Mouse (Mus musculus): ENCODE measurements around the gene Dennd2a. TPM values are rescaled to one million over a fixed set of nuclear protein-coding genes. Genes with fewer than 3 reads are reported as not detected.
"Not testable (repeated sequence)": the region's sequence is repeated elsewhere in the genome, so short reads cannot be mapped to it uniquely, and the experiment has no call there.

Gene Dennd2a
- polyA plus RNA-seq, 1 experiment = 7.3 TPM

- Histone ChIP-seq H3K4me1 (ENCODE audit: control insufficient read depth, insufficient read depth, insufficient read length) (no peaks in the 10 kb centered on the region), H3K27me3 (ENCODE audit: control insufficient read depth, insufficient read depth, low read length) (no peaks in the 10 kb centered on the region), H3K27ac (ENCODE audit: insufficient read depth, low read length) (no peak overlapping the region), H3K36me3 (ENCODE audit: control insufficient read depth, insufficient read depth, low read length) (no peaks in the 10 kb centered on the region), H3K4me3 (ENCODE audit: extremely low read depth, insufficient read depth, insufficient read length) (no peak overlapping the region)
- TF ChIP-seq CTCF (IDR thresholded peaks at IDR 0.05; ENCODE audit: extremely low read depth, insufficient read depth, insufficient read length, insufficient replicate concordance) (no peak), POLR2A (IDR thresholded peaks at IDR 0.05; ENCODE audit: low read depth, low read length) (no peak)
- DNase-seq (ENCODE audit: low read depth in 1 of 2, low spot score in 2 of 2) = no peak
- 64% methylated on average over 19 of the region's 19 CpGs for WGBS
Observed at GRCm38 (mm10) chr6:39445801-39446572, 111.7 kb downstream of the Dennd2a start.

- Histone ChIP-seq H3K27me3 (ENCODE audit: control insufficient read depth, insufficient read depth, low read length) (no peaks in the 10 kb centered on the region), H3K36me3 (ENCODE audit: control insufficient read depth, insufficient read depth, low read length) (no peaks in the 10 kb centered on the region), H3K27ac (ENCODE audit: insufficient read depth, low read length) (no peak overlapping the region), H3K4me3 (ENCODE audit: extremely low read depth, insufficient read depth, insufficient read length) (no peak overlapping the region), H3K4me1 (ENCODE audit: control insufficient read depth, insufficient read depth, insufficient read length) (no peaks in the 10 kb centered on the region)
- DNase-seq (ENCODE audit: low read depth in 1 of 2, low spot score in 2 of 2) = no peak
- TF ChIP-seq CTCF (IDR thresholded peaks at IDR 0.05; ENCODE audit: extremely low read depth, insufficient read depth, insufficient read length, insufficient replicate concordance) (no peak), POLR2A (IDR thresholded peaks at IDR 0.05; ENCODE audit: low read depth, low read length) (no peak)
Observed at GRCm38 (mm10) chr6:39442786-39443287, 114.8 kb downstream of the Dennd2a start.

- H3K4me1 ChIP-seq (ENCODE audit: control insufficient read depth, insufficient read depth, insufficient read length) = no peaks in the 10 kb centered on the region
- H3K27me3 ChIP-seq (ENCODE audit: control insufficient read depth, insufficient read depth, low read length) = no peaks in the 10 kb centered on the region
- DNase-seq (ENCODE audit: low read depth in 1 of 2, low spot score in 2 of 2) = no peak
- TF ChIP-seq POLR2A (IDR thresholded peaks at IDR 0.05; ENCODE audit: low read depth, low read length) (no peak), CTCF (IDR thresholded peaks at IDR 0.05; ENCODE audit: extremely low read depth, insufficient read depth, insufficient read length, insufficient replicate concordance) (no peak)
- no peak overlapping the region for H3K4me3 ChIP-seq (ENCODE audit: extremely low read depth, insufficient read depth, insufficient read length)
- no peaks in the 10 kb centered on the region for H3K36me3 ChIP-seq (ENCODE audit: control insufficient read depth, insufficient read depth, low read length)
- H3K27ac ChIP-seq (ENCODE audit: insufficient read depth, low read length) = no peak overlapping the region
Observed at GRCm38 (mm10) chr6:39440207-39440606, 117.5 kb downstream of the Dennd2a start.

- not testable (repeated sequence) for DNase-seq (ENCODE audit: low read depth in 1 of 2, low spot score in 2 of 2); H3K4me1 ChIP-seq (ENCODE audit: control insufficient read depth, insufficient read depth, insufficient read length); H3K27ac ChIP-seq (ENCODE audit: insufficient read depth, low read length); H3K4me3 ChIP-seq (ENCODE audit: extremely low read depth, insufficient read depth, insufficient read length); H3K36me3 ChIP-seq (ENCODE audit: control insufficient read depth, insufficient read depth, low read length); H3K27me3 ChIP-seq (ENCODE audit: control insufficient read depth, insufficient read depth, low read length)
- 93% methylated on average over 6 of the region's 6 CpGs for WGBS
Observed at GRCm38 (mm10) chr6:39437519-39437918, 120.1 kb downstream of the Dennd2a start.

- TF ChIP-seq CTCF (IDR thresholded peaks at IDR 0.05; ENCODE audit: extremely low read depth, insufficient read depth, insufficient read length, insufficient replicate concordance) = no peak
- 82% methylated on average over 5 of the region's 5 CpGs for WGBS
- Histone ChIP-seq H3K4me3 (ENCODE audit: extremely low read depth, insufficient read depth, insufficient read length) (no peak overlapping the region), H3K27me3 (ENCODE audit: control insufficient read depth, insufficient read depth, low read length) (no peaks in the 10 kb centered on the region), H3K36me3 (ENCODE audit: control insufficient read depth, insufficient read depth, low read length) (no peaks in the 10 kb centered on the region), H3K4me1 (ENCODE audit: control insufficient read depth, insufficient read depth, insufficient read length) (no peaks in the 10 kb centered on the region), H3K27ac (ENCODE audit: insufficient read depth, low read length) (no peak overlapping the region)
- DNase-seq (ENCODE audit: low read depth in 1 of 2, low spot score in 2 of 2) = no peak
Observed at GRCm38 (mm10) chr6:39435875-39436274, 121.8 kb downstream of the Dennd2a start.

- Histone ChIP-seq H3K4me1 (ENCODE audit: control insufficient read depth, insufficient read depth, insufficient read length) (no peaks in the 10 kb centered on the region), H3K4me3 (ENCODE audit: extremely low read depth, insufficient read depth, insufficient read length) (no peak overlapping the region), H3K27ac (ENCODE audit: insufficient read depth, low read length) (no peak overlapping the region), H3K36me3 (ENCODE audit: control insufficient read depth, insufficient read depth, low read length) (no peaks in the 10 kb centered on the region), H3K27me3 (ENCODE audit: control insufficient read depth, insufficient read depth, low read length) (no peaks in the 10 kb centered on the region)
- WGBS = 89% methylated on average over 2 of the region's 2 CpGs
- no peak for DNase-seq (ENCODE audit: low read depth in 1 of 2, low spot score in 2 of 2)
- TF ChIP-seq CTCF (IDR thresholded peaks at IDR 0.05; ENCODE audit: extremely low read depth, insufficient read depth, insufficient read length, insufficient replicate concordance) = no peak
- no peak for TF ChIP-seq POLR2A (IDR thresholded peaks at IDR 0.05; ENCODE audit: low read depth, low read length)
Observed at GRCm38 (mm10) chr6:39434886-39435492, 122.7 kb downstream of the Dennd2a start.

All from spleen, adult 2 months (tissue).